Mouse (Mus musculus): ENCODE measurements around the gene Svopl.

DNA sequence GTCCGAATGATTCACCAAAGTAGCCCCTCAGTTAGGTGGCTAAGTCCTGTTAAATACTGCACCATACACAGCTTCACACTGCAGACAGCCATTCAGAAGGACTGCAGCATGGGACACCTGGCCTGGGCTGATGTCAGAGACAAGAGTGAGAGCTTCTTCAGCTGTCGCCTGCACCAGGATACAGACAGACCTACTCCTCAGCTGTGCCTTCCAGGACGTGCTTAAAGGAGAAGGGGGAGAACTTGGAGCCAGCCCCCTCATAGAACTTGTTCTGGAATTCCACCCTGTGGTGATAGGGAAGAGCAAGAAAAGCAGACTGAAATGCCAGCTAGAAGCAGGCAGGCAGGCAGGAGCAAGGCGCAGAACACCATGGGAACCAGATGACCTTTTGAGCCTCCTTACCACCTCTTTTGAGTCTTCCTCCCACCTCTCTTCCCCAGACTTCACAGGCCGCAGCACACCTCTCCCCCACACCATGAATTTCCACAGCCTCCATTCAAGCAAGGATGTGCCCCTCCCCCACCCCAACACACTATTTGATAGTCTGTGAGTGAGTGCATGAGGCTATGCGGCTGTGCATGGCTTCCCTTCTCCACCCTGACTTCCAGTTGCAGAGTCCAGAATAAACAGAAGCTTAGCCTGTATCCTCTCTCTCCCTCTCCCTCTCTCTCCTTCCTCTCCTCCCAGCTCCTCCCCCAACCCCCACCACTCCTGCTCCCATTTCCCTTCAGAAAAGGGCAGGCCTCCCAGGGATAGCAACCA is 2.2 kb upstream of the Svopl start:
- TF ChIP-seq CTCF (conservative IDR thresholded peaks at IDR 0.05; ENCODE audit: insufficient read depth, insufficient read length, low read depth, low read length) = no peak
- TF ChIP-seq POLR2A (IDR thresholded peaks at IDR 0.05; ENCODE audit: low read depth, low read length) = no peak
